Mouse (Mus musculus) T-helper 1 cell (primary cell): ENCODE measurements around the gene Acer3.

Experiments used
- in situ Hi-C: fragments of 300-600 bp; cut with MboI, MseI; formaldehyde crosslinking; loops from one replicate; pipeline ENCODE4 v1.15.1; 2025; ENCODE audit warnings: high pct_unique_total_duplicates

Acer3 gene

DNA sequence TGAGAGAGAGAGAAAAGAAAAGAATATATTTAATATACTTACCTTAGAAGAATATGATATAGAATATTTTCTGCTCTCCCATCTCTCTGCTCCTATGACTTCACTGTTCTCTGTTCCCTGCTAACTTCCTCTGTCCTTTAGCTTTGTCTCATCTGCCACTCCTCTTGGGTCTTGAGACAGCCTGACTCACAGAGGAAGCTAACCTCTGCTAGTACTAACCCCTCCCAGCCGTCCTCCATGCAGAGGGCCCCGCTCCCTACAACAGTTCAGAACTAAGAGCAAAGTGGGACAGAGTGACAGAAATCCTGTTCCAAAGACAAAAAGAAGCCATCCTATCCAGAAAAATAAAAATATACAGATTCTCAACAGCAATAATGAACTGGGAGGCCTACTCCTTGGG, at the start of gene Acer3:
TSS of gene Acer3 (minus strand) at position 126 of the 400 bp plus-strand sequence.
- in situ Hi-C loops: no loop called here

DNA sequence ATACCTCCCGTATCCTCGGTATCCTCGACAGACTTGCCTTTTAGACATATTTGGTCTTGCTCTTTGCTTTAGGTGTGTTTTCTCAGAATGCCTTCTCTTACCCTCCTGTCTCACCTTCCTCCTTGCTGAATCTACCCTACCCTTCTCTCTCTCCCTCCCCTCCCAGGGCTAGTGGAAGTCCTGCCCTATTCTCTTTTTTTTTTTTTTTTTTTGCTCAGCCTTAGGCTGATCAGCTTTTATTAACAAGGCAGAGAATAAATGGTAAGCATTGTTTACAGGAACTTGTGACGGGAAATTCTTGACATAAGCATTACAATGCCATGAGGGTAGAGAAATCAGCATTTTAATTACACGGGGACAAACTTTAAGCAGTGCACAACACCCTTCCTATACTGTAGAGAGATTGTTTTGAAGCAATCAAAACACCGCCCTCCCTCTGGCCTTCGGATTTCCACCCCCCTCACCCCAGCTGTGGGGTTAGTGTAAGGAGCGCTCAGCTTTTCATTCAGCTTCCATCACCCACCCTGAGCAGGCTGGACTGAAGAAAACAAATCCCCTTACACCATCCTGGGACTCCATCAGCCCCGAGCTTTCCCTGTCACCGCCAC, 48.9 kb upstream of the Acer3 start:
- in situ Hi-C loops: no loop called here

DNA sequence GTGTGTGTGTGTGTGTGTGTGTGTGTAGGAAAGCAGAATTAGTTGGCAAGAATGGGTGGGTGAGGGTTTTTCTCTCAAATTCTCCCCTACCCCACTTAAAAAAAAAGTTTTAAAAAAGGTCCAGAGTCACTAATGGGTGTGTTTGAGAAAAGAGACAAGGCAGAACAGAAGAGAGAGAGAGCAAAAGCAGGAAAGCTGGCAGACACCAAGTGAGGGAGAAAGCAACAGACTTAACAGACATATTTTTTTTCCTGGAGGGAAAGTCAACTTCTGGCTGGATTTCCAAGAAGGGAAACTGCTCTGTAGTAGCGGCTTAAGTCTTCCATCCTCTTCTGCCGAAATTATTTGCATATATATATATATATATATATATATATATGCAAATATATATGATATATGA, 40.7 kb upstream of the Acer3 start:
- in situ Hi-C loops: no loop called here

DNA sequence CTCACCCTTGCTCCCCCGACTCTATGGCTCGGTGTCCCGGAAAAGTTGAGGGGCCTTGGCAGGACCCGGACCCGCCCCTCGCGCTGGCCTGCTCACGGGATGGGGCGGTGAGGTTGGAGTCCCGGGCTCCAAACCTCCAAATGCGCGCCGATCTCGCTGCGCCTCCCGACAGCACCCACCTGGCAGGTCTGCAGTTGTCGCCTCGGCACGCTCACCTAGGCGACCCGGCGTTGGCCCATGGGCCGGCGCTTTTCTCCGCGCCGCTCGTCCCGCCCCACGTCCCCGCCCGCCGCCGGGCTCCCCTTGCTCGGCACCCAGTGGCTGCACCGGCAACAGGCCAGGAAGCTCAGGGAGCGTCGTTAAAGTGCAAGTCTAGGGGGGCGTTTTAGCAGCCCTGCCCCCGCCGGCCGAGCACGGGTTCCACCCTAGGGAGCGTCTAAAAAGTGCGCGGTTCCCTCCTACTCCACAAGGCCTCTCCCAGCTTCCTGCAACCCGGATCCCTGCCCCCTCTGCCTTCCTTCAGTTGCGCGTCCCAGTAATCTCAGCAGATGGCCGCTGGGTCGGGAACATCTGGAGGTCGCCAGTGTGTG, 40.1 kb upstream of the Acer3 start, which contains the start of gene Tsku:
TSS of gene Tsku (minus strand) at position 266 of the 590 bp plus-strand sequence.
- in situ Hi-C loops: no loop called here

DNA sequence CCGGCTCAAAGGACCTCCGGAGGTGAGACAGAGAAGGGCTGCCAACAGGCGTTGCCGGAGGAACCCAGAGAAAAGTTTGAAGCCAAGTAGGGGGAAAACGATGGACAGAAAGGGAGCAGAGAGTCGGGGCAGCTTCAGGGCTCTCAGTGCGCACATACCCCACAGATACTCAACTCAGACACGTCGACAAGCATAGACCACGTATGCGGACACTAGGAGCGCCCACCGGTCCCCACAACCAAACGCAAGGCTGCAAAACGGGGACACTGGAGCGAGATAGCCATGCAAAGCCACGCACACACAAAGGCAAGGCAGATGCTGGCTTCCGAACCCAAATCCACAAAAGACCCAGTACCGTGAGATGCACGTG, 39.6 kb upstream of the Acer3 start:
- in situ Hi-C loops: no loop called here

DNA sequence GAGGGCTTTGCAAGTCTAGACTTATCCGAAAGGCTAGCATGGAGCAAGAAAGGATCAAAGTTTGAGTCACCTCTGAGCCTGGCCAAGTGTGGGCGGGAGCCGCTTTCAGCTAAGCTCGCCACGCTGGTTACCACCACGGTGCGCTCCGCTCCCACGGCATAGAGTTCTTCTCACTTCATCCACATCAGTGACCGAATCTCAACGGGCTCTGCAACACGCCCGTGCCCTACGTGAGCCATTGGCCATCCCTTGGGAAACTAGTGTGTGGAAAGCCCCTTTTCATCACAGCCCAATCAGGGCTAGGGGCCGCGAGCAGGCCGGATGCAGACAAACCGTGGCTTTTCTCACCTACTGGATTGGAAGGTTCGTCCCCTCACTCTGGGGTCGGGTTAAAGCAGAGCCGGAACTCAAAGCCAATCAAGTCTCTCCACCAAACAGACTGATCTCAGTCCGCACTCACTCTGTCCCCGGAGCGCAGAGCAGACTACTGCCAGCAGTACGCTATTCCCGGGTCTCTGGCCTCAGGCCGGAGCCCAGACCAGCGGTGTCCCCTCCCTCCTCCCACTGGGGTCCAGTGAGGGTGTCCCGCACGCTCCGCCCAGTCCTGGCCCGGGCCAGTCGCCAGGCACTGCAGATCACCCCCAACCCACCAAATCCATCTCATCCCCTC, 39.1 kb upstream of the Acer3 start:
- in situ Hi-C loops: loop anchor here (5.0 kb wide), 1 partner anchor 67 kb away; no protein-coding TSS in a partner anchor

DNA sequence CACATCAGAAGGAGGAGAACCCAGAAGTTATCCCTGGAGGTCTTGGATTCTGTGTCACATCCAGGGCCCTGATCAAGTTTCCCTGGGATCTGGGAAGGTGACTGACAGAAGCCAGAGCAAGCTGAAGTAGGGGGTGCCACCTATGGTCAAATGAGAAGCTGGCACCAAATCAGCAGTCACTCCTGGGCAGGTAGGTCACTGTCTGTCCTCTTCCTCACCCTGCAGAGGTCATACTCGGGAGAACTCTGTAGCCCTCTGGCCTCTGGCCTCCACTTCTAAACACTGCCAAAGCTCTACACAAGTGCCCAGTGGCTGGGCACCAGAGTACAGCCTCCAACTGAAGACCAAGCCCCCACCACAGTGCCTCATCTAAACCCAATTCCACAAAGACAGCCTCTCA, 37.0 kb upstream of the Acer3 start:
- in situ Hi-C loops: loop anchor here (5.0 kb wide), 1 partner anchor 69 kb away; no protein-coding TSS in a partner anchor

DNA sequence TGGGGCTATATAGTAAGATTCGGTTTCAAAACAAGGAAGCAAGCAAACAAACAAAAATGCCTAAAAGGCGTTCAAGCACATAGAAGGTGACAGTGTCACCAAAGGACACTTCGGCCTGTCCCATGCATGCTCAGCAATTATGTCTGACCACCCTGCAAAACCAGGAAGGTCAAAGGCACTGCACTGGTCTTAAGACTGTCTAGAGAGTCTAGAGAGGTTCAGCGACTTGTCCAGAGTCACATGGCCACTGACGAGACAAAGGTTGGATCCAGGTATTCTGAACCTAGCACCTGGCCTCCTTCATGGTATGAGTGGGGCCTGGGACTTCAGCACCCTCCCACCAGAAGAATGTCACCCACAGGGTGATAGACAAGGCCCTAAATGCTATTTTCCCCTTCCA, 36.3 kb upstream of the Acer3 start:
- in situ Hi-C loops: loop anchor here (5.0 kb wide), 1 partner anchor 70 kb away; no protein-coding TSS in a partner anchor

DNA sequence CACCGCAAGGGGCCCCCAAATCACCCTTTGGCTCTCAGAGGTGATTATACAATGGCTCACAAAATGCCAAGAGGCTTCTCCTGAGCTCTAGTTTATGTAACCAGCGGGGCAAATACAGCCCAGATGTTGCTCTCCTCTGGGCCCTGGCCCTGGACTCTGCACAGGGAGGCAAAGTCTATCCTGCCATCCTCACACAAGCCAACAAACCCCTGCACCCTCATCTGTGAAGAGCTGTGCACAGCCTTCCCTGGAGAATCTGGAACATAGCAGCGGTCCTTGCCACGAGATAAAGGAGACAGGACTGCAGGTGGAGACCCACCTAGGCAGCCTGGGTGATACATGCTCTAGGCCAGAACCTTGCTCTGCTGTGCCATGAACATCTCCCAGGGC, 33.9 kb upstream of the Acer3 start:
- in situ Hi-C loops: loop anchor here (5.0 kb wide), 1 partner anchor 72 kb away; no protein-coding TSS in a partner anchor

DNA sequence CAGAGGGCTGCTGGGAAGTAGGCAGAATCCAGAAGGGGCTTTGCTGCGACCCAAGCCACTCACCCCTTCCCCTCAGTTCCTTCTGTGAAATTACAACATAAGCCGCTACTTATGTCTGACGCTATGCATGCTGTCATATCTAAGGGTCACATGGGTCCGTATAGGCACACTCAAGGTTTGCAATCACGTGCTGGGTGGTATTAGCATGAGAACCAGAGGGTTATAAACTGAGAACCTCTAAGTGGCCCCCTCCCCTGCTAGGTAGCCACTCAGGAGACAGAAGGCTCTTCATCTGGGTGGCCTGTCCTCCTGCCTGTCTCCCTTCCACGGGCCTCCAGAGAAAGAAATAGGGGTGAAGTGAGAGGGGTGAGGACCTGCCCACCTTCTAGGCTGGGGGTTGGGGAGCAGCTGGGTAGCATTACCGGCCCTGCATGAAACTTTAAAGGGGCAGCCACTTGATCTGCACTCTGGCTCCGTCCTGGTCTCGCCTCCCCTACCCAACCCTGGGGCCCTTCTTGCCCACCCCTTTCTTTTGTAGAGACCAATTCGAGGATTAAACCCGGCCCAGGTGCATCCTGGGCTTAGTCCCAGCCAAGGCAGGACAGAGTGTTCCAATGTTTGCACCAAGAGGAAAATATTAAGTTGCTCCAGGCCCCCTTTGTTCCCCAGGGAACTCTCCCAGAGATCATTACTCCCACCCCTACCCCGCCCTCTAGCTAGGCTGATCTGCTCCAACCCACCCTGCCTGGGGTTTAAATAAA, 33.3 kb upstream of the Acer3 start:
- in situ Hi-C loops: no loop called here

DNA sequence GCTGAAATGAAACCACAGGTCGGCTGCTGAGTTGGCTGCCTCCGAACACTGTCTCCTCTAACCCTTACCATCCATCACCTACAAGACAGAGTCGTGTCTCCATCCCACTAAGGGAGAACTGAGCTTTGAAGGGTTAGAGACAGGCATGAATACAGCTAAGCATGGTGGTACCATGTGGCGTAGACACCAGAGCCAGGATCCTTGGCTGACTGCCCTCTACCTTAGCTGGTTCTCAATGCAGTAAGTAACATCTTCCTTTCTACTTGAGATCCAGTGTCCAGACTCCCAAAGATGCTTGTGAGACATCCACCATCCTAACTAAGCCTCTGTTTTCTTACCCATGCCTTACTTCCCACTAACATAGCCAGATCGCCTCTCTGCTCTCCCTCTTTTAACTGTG, 32.6 kb upstream of the Acer3 start:
- in situ Hi-C loops: no loop called here

DNA sequence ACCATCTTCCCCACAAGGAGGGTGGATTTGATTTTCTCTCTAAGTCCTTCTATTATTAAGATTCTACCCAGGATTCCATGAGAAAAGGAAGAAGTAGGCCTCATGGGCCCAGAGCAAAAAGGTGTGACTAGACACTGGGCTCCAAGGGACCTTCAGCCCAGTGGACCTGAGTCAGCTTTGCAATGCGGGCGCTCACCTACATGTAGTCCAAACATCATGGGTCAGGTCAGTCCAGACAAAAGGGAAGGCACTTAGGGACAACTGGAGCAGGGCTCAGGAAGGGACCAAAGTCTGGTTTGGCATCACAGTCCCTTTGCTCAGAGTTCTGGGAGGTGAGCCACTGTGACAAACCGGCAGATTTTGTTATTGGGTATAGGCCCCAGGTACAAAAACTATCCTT, 30.5 kb upstream of the Acer3 start:
- in situ Hi-C loops: no loop called here

DNA sequence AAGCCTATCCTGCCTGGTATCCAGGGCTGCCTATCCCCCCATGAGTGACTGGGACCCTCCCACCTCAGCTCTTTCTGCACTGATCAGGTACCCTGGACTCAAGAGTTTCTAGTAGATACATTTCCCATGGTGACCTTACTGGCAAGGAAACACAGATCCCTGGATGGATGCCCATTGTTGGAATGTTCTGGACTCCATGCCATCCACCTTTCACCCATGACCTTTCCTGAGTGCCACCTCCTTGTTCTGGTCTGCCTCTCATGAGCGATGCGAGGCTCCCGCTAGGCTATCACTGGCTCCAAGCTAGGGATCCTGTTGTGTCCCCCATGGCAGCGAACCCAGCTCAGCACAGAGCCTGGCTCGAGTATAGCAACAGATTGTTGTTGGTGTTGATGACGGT, 28.8 kb upstream of the Acer3 start:
- in situ Hi-C loops: no loop called here

DNA sequence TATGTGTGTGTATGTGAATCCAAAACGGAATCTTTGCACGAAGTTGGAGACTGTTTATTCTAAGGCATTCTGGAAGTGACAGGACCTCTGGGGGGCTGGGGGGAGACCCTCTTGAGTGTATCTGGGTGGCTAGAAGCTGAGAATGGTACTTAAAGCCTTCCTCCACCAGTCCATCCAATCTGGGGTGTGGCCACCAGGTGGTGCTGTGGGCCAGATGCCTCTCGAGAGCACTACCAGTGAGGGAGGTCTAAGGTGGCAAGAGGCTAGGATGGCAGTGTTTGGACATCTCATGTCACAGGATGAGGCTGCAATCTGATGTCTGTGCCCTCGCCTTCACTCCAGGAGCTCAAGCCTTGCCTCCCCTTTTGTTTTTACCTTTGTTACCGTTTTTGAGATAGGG, 28.1 kb upstream of the Acer3 start:
- in situ Hi-C loops: no loop called here

DNA sequence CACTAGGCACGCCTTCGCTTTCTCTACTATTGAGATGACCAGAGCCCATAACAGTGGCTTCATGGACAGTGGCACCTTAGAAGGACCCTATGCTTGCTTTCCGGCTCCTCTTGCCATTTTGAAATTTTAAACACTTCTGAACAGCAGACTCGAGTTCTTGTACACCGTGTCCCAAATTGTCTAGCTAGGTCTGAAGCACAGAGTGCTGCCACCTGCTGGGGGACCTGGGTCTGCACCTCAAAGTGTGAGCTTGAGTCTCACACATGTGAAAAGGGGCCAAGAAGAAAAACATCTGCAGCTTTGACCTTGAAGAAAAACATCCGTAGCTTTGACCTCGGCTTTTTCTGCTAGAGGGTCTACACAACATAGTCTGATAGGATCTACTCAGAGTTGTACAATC, 27.0 kb upstream of the Acer3 start:
- in situ Hi-C loops: no loop called here

DNA sequence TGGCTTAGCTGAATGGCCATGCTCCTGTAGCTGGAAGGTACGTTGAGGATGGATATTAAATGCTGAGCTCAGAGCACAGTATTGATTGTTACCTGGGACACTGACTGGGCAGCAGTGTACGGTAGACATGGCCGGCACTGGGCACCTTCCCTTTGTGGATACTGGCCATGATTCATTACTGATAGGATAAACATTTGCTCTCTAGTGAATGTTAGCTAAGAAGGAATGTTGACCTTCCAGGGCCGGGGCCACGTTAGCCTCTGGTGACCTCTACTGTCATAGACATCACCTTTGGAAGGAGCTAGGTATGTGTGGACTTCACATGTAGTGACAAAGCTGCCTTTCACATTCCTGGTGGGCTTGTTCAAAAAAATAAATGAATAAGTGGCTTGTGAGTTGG, 26.5 kb upstream of the Acer3 start:
- in situ Hi-C loops: no loop called here

DNA sequence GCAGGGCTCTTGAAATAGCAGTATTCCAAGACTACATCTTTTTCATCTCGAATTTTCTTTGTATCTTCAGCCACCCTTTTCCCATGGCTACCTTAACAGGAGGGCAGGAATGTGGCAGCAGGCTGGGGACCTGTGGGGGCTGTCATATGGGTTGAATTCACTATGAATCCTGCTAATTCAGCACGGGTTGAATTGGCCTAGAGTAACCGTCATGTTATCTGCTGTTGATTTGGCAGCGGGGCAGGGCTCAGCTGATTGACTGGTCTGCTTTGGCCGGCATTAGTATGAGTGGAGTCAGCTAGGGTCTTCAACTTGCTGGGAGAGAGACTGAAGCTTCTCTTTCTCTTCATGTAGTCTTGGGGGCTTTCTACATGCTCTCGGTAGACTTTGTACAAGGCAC, 24.0 kb upstream of the Acer3 start:
- in situ Hi-C loops: no loop called here

DNA sequence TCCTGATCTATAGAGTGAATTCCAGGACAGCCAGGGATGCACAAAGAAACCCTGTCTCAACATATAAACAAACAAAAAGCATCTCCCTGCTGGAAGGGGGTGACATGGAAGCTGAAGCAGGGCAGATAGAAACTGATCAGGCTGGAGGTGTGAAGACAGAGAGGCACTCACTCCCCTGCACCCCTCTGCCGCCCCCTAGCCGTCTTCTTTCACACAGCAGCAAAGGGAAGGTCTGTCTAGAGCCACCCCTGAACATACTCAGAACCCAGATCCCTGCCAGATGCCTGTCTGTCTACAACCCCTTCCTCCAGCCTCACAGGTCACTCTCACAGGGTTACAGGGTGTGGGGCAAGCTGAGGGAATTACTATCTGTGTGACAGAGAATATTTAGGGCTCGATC, 23.4 kb upstream of the Acer3 start:
- in situ Hi-C loops: no loop called here

DNA sequence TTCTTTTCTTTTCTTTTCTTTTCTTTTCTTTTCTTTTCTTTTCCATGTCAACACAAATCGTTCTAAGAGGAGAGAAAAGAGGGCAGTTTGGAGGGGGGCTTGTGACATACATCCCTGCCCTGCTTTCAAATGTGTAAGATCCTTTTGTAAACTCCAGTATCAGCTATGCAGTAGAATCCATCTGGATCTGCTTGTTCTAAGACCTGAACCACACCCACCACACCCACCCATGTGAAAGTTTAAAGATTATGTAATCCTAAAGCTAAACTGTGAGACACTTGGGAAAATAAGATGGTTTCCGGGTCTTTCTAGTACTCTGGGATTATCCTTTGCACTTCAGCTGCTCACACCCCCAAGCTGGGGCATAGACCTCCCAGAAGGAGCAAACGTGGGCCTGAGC, 21.2 kb upstream of the Acer3 start:
- in situ Hi-C loops: no loop called here

DNA sequence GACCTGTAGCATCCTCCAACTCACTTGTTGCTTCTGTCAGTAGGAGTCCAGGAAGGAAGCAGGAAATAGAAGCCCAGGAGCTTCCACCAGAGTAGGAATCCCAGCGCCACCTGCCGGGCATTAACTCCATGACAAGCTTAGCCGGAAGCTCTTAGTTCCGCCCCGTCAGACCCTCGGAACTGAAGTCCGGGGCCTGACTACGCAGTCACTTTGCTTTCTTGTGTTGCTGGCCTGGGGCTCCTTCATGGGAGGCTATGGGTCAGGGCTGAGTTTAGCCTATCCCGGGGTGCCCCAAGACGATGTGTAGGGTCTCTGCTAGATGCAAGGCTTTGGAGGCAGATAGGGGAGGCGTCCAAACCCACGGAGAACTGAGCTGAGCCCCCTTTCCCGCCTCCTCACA, 20.5 kb upstream of the Acer3 start:
- in situ Hi-C loops: no loop called here

DNA sequence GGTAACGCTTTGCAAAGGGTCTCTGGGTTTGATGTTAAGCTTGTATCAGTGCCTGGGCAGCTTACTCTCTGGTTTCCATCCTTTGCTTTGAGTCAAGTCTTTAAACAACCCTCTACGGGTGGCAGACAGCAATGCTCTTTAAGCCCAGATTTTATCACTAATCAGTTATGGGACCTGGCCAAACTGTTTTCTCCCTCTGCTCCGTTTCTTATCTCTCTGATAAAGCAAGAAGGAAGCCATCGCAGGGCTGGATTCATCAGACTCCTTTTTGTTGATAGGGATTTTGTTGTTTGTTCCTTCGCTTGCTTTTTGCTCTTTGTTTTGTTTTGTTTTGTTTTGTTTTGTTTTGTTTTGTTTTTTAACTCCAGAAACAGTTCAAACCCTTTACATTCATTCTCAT, 19.3 kb upstream of the Acer3 start:
- in situ Hi-C loops: no loop called here

DNA sequence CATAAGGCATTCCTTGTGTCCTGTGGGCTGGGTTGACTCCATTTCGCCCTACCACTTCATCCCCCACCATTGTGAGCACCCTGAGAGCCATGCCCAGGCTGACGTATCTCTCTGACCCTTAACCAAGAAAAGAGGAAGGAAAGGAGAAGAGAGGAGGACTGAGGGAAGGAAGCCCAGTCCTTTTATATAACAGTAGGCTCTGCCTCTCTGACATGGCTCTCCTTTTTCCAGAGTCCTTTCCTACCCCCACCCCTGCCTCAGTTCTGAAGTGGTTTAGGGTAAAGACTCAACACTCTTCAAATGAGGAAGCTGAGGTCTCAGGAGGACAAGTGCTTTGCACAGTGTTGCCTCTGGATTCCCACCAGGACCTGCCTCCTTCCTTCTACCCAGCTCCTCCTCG, 13.0 kb upstream of the Acer3 start:
- in situ Hi-C loops: no loop called here
